Mouse (Mus musculus) urinary bladder, postnatal 36 days (tissue): ENCODE data around the gene Tmem161a.

Experiments
- DNase-seq, 2 experiments: peaks; one replicate each; pipeline ENCODE4 v3.0.0; 2022; ENCODE audit warnings: low spot score in 2 of 2, mixed read lengths in 1 of 2

Gene Tmem161a

GRCm38 (mm10) chr8:70160015-70160414 is 12.1 kb upstream of the Tmem161a start:
- DNase-seq = no peak

GRCm38 (mm10) chr8:70163316-70163715 is 8.8 kb upstream of the Tmem161a start:
- DNase-seq = no peak

- DNase-seq = peak; percentile 32 to 55
Observed at GRCm38 (mm10) chr8:70166504-70167110, 5.5 kb upstream of the Tmem161a start.

- DNase-seq = no peak
Observed at GRCm38 (mm10) chr8:70170116-70170515, 2.0 kb upstream of the Tmem161a start.

- DNase-seq = no peak
Observed at GRCm38 (mm10) chr8:70170748-70171147, 1.4 kb upstream of the Tmem161a start.

GRCm38 (mm10) chr8:70171240-70171639 is 916 bp upstream of the Tmem161a start:
- DNase-seq = no peak

GRCm38 (mm10) chr8:70173320-70173719 is 1.2 kb downstream of the Tmem161a start:
- DNase-seq = no peak

- no peak for DNase-seq
Observed at GRCm38 (mm10) chr8:70174079-70174478, 1.9 kb downstream of the Tmem161a start.

GRCm38 (mm10) chr8:70178231-70178630 is 6.1 kb downstream of the Tmem161a start:
- DNase-seq = no peak

GRCm38 (mm10) chr8:70179082-70179481 is 6.9 kb downstream of the Tmem161a start:
- DNase-seq = no peak

GRCm38 (mm10) chr8:70181212-70181902 is 9.2 kb downstream of the Tmem161a start:
- no peak for DNase-seq

GRCm38 (mm10) chr8:70181903-70182252 is 9.7 kb downstream of the Tmem161a start:
- DNase-seq = no peak

- DNase-seq = no peak
Observed at GRCm38 (mm10) chr8:70183194-70183593, 11.0 kb downstream of the Tmem161a start.

- no peak for DNase-seq
Observed at GRCm38 (mm10) chr8:70188707-70189106, 16.6 kb downstream of the Tmem161a start.

GRCm38 (mm10) chr8:70193238-70193637 is 21.1 kb downstream of the Tmem161a start:
- no peak for DNase-seq

- no peak for DNase-seq
Observed at GRCm38 (mm10) chr8:70194191-70194590, 22.0 kb downstream of the Tmem161a start.

- no peak for DNase-seq
Observed at GRCm38 (mm10) chr8:70195762-70196161, 23.6 kb downstream of the Tmem161a start.

GRCm38 (mm10) chr8:70197603-70198002 is 25.4 kb downstream of the Tmem161a start:
- no peak for DNase-seq

GRCm38 (mm10) chr8:70200098-70200681 is 28.0 kb downstream of the Tmem161a start:
- DNase-seq = peak; percentile 40 to 48

- no peak for DNase-seq
Observed at GRCm38 (mm10) chr8:70201417-70201816, 29.3 kb downstream of the Tmem161a start.

- DNase-seq = no peak
Observed at GRCm38 (mm10) chr8:70203072-70203471, 30.9 kb downstream of the Tmem161a start.

- no peak for DNase-seq
Observed at GRCm38 (mm10) chr8:70204757-70205156, 32.6 kb downstream of the Tmem161a start.

- DNase-seq = no peak
Observed at GRCm38 (mm10) chr8:70208130-70208529, 36.0 kb downstream of the Tmem161a start.
